Mouse (Mus musculus): ENCODE measurements around the gene Nedd9.
A peak's percentile ranks its signal among the peaks of the same experiment; 100 is the strongest.

The Nedd9 gene

GRCm38 (mm10) chr13:41486606-41487408 is at the start of gene Nedd9:
TSS of gene Nedd9 (minus strand) at chr13:41487362.
- peak; percentile 93 for DNase-seq (ENCODE audit: low read depth)

- DNase-seq (ENCODE audit: low read depth), result no peak
These were observed 45.5 kb upstream of the Nedd9 start for GRCm38 (mm10) chr13:41532625-41533024.

- no peak for DNase-seq (ENCODE audit: low read depth)
These were observed 43.2 kb upstream of the Nedd9 start for GRCm38 (mm10) chr13:41530326-41530725.

- DNase-seq (ENCODE audit: low read depth), result no peak
These were observed 37.0 kb upstream of the Nedd9 start for GRCm38 (mm10) chr13:41524208-41524607.

- DNase-seq (ENCODE audit: low read depth), result no peak
These were observed 34.1 kb upstream of the Nedd9 start for GRCm38 (mm10) chr13:41521296-41521695.

- DNase-seq (ENCODE audit: low read depth), result no peak
These were observed 33.5 kb upstream of the Nedd9 start for GRCm38 (mm10) chr13:41520549-41521161.

- DNase-seq (ENCODE audit: low read depth), result no peak
These were observed 32.6 kb upstream of the Nedd9 start for GRCm38 (mm10) chr13:41519792-41520191.

GRCm38 (mm10) chr13:41517193-41517592 is 30.0 kb upstream of the Nedd9 start:
- no peak for DNase-seq (ENCODE audit: low read depth)

- DNase-seq (ENCODE audit: low read depth), result no peak
These were observed 28.6 kb upstream of the Nedd9 start for GRCm38 (mm10) chr13:41515749-41516148.

GRCm38 (mm10) chr13:41514918-41515317 is 27.8 kb upstream of the Nedd9 start:
- DNase-seq (ENCODE audit: low read depth), result no peak

- DNase-seq (ENCODE audit: low read depth), result no peak
These were observed 26.3 kb upstream of the Nedd9 start for GRCm38 (mm10) chr13:41513456-41513855.

GRCm38 (mm10) chr13:41512243-41512642 is 25.1 kb upstream of the Nedd9 start:
- no peak for DNase-seq (ENCODE audit: low read depth)

- DNase-seq (ENCODE audit: low read depth), result no peak
These were observed 23.7 kb upstream of the Nedd9 start for GRCm38 (mm10) chr13:41510631-41511419.

GRCm38 (mm10) chr13:41505594-41505993 is 18.4 kb upstream of the Nedd9 start:
- DNase-seq (ENCODE audit: low read depth), result no peak

GRCm38 (mm10) chr13:41504997-41505396 is 17.8 kb upstream of the Nedd9 start:
- no peak for DNase-seq (ENCODE audit: low read depth)

- DNase-seq (ENCODE audit: low read depth), result no peak
These were observed 17.3 kb upstream of the Nedd9 start for GRCm38 (mm10) chr13:41504448-41504847.

- peak; percentile 46 for DNase-seq (ENCODE audit: low read depth)
These were observed 15.7 kb upstream of the Nedd9 start for GRCm38 (mm10) chr13:41502917-41503301.

GRCm38 (mm10) chr13:41502136-41502916 is 15.2 kb upstream of the Nedd9 start:
- DNase-seq (ENCODE audit: low read depth), result peak; percentile 25

GRCm38 (mm10) chr13:41500793-41501192 is 13.6 kb upstream of the Nedd9 start:
- DNase-seq (ENCODE audit: low read depth), result no peak

GRCm38 (mm10) chr13:41498611-41499121 is 11.5 kb upstream of the Nedd9 start:
- no peak for DNase-seq (ENCODE audit: low read depth)

GRCm38 (mm10) chr13:41494681-41495080 is 7.5 kb upstream of the Nedd9 start:
- DNase-seq (ENCODE audit: low read depth), result no peak

Data from induced T-regulatory cell, adult 2 months (primary cell).